Mouse (Mus musculus) liver, postnatal 0 days (tissue): ENCODE measurements around the gene Henmt1.

Source experiments
- CTCF ChIP-seq: sonication (generic); IDR thresholded peaks from 2 replicates; pipeline ENCODE4 v1.5.1; 2016; ENCODE audit warnings: antibody characterized with exemption, low read depth
- EP300 ChIP-seq: IDR thresholded peaks from 2 replicates; pipeline ENCODE4 v1.6.1; 2016; ENCODE audit warnings: antibody characterized with exemption, low read depth, mild to moderate bottlenecking

GRCm38 (mm10) chr3:108920442-108921070 is 19.1 kb upstream of the Henmt1 start:
- TF ChIP-seq CTCF (no peak), EP300 (no peak)
